Mouse (Mus musculus) cortical plate, adult 2 months (tissue): ENCODE results near the gene Ptdss2.

ENCODE experiments used
- CTCF ChIP-seq: fragments of 200-500 bp; IDR thresholded peaks from 2 replicates; pipeline ENCODE4 v1.5.1; 2011; ENCODE audit warnings: mild to moderate bottlenecking, control low read depth, low read length; ENCODE audit not compliant: insufficient read depth; ENCODE audit errors: extremely low read depth
- POLR2A ChIP-seq: fragments of 200-500 bp; IDR thresholded peaks from 2 replicates; pipeline ENCODE4 v1.6.1; 2011; ENCODE audit warnings: mild to moderate bottlenecking, low read length, control low read depth; ENCODE audit not compliant: insufficient read depth; ENCODE audit errors: extremely low read depth

DNA sequence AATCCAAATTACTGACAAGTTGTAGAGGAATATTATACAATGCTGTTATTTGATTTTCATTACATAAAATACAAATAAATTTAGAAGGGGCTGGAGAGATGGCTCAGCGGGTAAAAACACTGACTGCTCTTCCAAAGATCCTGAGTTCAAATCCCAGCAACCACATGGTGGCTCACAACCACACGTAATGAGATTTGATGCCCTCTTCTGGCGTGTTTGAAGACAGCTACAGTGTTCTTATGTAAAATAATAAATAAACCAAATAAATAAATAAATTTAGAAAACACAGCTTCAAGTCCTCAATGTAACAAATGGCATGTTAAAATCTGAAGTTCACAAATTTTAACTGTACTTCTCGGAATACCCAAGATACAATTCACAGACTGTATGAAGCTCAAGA lies 52.9 kb downstream of the Ptdss2 start:
- TF ChIP-seq CTCF: no peak
- TF ChIP-seq POLR2A: no peak
